Mouse (Mus musculus) liver, embryonic 16.5 days (tissue): Measurements from ENCODE around the gene Per1. TPM values are rescaled to one million over a fixed set of nuclear protein-coding genes. Genes with fewer than 3 reads are reported as not detected.

Experiments
- ATAC-seq: fragments of 200-750 bp; cut with Nextera tagmentation; 2 replicates; pipeline ENCODE4 v1.8.0; 2017; ENCODE audit warnings: low read depth, mild to moderate bottlenecking, moderate number of reproducible peaks, moderate library complexity
- H3K27ac ChIP-seq: fragments of 300-500 bp; sonication (generic); 2 replicates; pipeline ENCODE4 v1.5.1; 2014; ENCODE audit warnings: mild to moderate bottlenecking, low read length
- H3K27me3 ChIP-seq: fragments of 300-500 bp; sonication (generic); 2 replicates; pipeline ENCODE4 v1.6.1; 2014; ENCODE audit warnings: low read depth, low read length, mixed read lengths; ENCODE audit not compliant: control insufficient read depth, insufficient read depth
- H3K36me3 ChIP-seq: fragments of 300-500 bp; sonication (generic); 2 replicates; pipeline ENCODE4 v1.6.1; 2014; ENCODE audit warnings: mild to moderate bottlenecking; ENCODE audit not compliant: control insufficient read depth, insufficient read depth
- H3K4me1 ChIP-seq: fragments of 300-500 bp; sonication (generic); 2 replicates; pipeline ENCODE4 v1.6.1; 2014; ENCODE audit warnings: low read depth, low read length, mixed read lengths; ENCODE audit not compliant: control insufficient read depth
- H3K4me2 ChIP-seq: fragments of 300-500 bp; sonication (generic); 2 replicates; pipeline ENCODE4 v1.6.1; 2014; ENCODE audit warnings: low read depth, low read length, mixed read lengths
- H3K4me3 ChIP-seq: fragments of 300-500 bp; sonication (generic); 2 replicates; pipeline ENCODE4 v1.5.1; 2014; ENCODE audit warnings: low read depth, mild to moderate bottlenecking, low read length
- H3K9ac ChIP-seq: fragments of 300-500 bp; sonication (generic); 2 replicates; pipeline ENCODE4 v1.6.1; 2014; ENCODE audit warnings: low read depth, low read length
- H3K9me3 ChIP-seq: fragments of 300-500 bp; sonication (generic); replicated peaks from 2 replicates; pipeline ENCODE4 v1.6.1; 2016; ENCODE audit warnings: low read length; ENCODE audit not compliant: control insufficient read depth
- WGBS: fragments of 180-500 bp; shearing (Covaris S2); extraction: QIAGEN DNeasy Blood & Tissue Kit; methylation state at CpG from one replicate; pipeline ENCODE4 v1.1.7; 2014; ENCODE audit not compliant: insufficient replicate concordance; 5-methylcytosine and 5-hydroxymethylcytosine counted together
- polyA plus RNA-seq: library from polyadenylated mRNA; unstranded; fragments of >200 nt; fragmentation: Nextera tagmentation; extraction: Ambion mirVana; gene quantifications from 2 replicates; pipeline ENCODE4 v1.2.1, GENCODE M21; 2015

The Per1 gene
- polyA plus RNA-seq, 1 experiment from 2014 or later = 8.5 TPM

GRCm38 (mm10) chr11:69125919-69126705 lies 31.1 kb downstream of the Per1 start:
- Histone ChIP-seq H3K27me3 (peaks cover 20% of the 10 kb centered on the region), H3K9ac (peak overlapping the region; percentile 66), H3K27ac (no peak overlapping the region), H3K4me1 (peaks cover 34% of the 10 kb centered on the region), H3K4me2 (peak overlapping the region; percentile 90), H3K36me3 (no peaks in the 10 kb centered on the region), H3K9me3 (no peaks in the 10 kb centered on the region), H3K4me3 (peak overlapping the region; percentile 74)
- 14% methylated on average over 19 of the region's 20 CpGs for WGBS
- ATAC-seq = no peak

- peak overlapping the region; percentile 90 for H3K4me2 ChIP-seq
- H3K4me3 ChIP-seq = no peak overlapping the region
- H3K9ac ChIP-seq = no peak overlapping the region
- 61% methylated on average over 2 of the region's 2 CpGs for WGBS
- H3K27me3 ChIP-seq = peaks cover 14% of the 10 kb centered on the region
- H3K36me3 ChIP-seq = no peaks in the 10 kb centered on the region
- no peak for ATAC-seq
- H3K27ac ChIP-seq = no peak overlapping the region
- peaks cover 29% of the 10 kb centered on the region for H3K4me1 ChIP-seq
- no peaks in the 10 kb centered on the region for H3K9me3 ChIP-seq
Measured at GRCm38 (mm10) chr11:69126706-69127095, 31.7 kb downstream of the Per1 start.

GRCm38 (mm10) chr11:69128426-69129122 lies 33.6 kb downstream of the Per1 start:
- H3K4me2 ChIP-seq = no peak overlapping the region
- H3K36me3 ChIP-seq = no peaks in the 10 kb centered on the region
- peaks cover 14% of the 10 kb centered on the region for H3K4me1 ChIP-seq
- H3K27me3 ChIP-seq = no peaks in the 10 kb centered on the region; the same call in none of the 2 replicates
- H3K4me3 ChIP-seq = no peak overlapping the region
- H3K27ac ChIP-seq = no peak overlapping the region
- ATAC-seq = no peak
- H3K9ac ChIP-seq = no peak overlapping the region
- no peaks in the 10 kb centered on the region for H3K9me3 ChIP-seq
- 37% methylated on average over 8 of the region's 8 CpGs for WGBS

GRCm38 (mm10) chr11:69133566-69133922 lies 38.5 kb downstream of the Per1 start:
- Histone ChIP-seq H3K9ac (no peak overlapping the region), H3K4me1 (peaks cover 8% of the 10 kb centered on the region), H3K9me3 (no peaks in the 10 kb centered on the region), H3K4me3 (peak overlapping the region; percentile 48), H3K27ac (no peak overlapping the region), H3K4me2 (peak overlapping the region; percentile 68), H3K36me3 (no peaks in the 10 kb centered on the region), H3K27me3 (no peaks in the 10 kb centered on the region; the same call in none of the 2 replicates)
- ATAC-seq = peak; percentile 30; the same call in 1 of the 2 replicates
- 38% methylated on average over 5 of the region's 5 CpGs for WGBS

- Histone ChIP-seq H3K27ac (no peak overlapping the region), H3K27me3 (no peaks in the 10 kb centered on the region; the same call in 1 of the 2 replicates), H3K4me3 (peak overlapping the region; percentile 48), H3K36me3 (no peaks in the 10 kb centered on the region), H3K9ac (no peak overlapping the region; the same call in 1 of the 2 replicates), H3K9me3 (no peaks in the 10 kb centered on the region), H3K4me1 (peaks cover 8% of the 10 kb centered on the region), H3K4me2 (peak overlapping the region; percentile 68)
- ATAC-seq = peak; percentile 55
- 4% methylated on average over 34 of the region's 34 CpGs for WGBS
Measured at GRCm38 (mm10) chr11:69133923-69134621, 39.1 kb downstream of the Per1 start.

GRCm38 (mm10) chr11:69134622-69134968 lies 39.6 kb downstream of the Per1 start:
- WGBS = 44% methylated on average over 8 of the region's 8 CpGs
- H3K9me3 ChIP-seq = no peaks in the 10 kb centered on the region
- H3K27ac ChIP-seq = no peak overlapping the region
- H3K4me3 ChIP-seq = peak overlapping the region; percentile 48
- H3K4me2 ChIP-seq = peak overlapping the region; percentile 68
- H3K36me3 ChIP-seq = no peaks in the 10 kb centered on the region
- peaks cover 8% of the 10 kb centered on the region for H3K4me1 ChIP-seq
- peak; percentile 11; the same call in 1 of the 2 replicates for ATAC-seq
- no peaks in the 10 kb centered on the region; the same call in 1 of the 2 replicates for H3K27me3 ChIP-seq
- H3K9ac ChIP-seq = no peak overlapping the region; the same call in 1 of the 2 replicates

- WGBS = 62% methylated on average over 6 of the region's 6 CpGs
- no peak overlapping the region for H3K4me2 ChIP-seq
- ATAC-seq = no peak
- H3K4me1 ChIP-seq = peaks cover 8% of the 10 kb centered on the region
- H3K4me3 ChIP-seq = no peak overlapping the region
- no peaks in the 10 kb centered on the region for H3K9me3 ChIP-seq
- H3K36me3 ChIP-seq = no peaks in the 10 kb centered on the region
- no peak overlapping the region for H3K9ac ChIP-seq
- H3K27ac ChIP-seq = no peak overlapping the region
- H3K27me3 ChIP-seq = no peaks in the 10 kb centered on the region; the same call in 1 of the 2 replicates
Measured at GRCm38 (mm10) chr11:69135361-69135760, 40.3 kb downstream of the Per1 start.

GRCm38 (mm10) chr11:69147546-69147945 lies 52.5 kb downstream of the Per1 start:
- ATAC-seq = no peak
- no peaks in the 10 kb centered on the region for H3K9me3 ChIP-seq
- no peaks in the 10 kb centered on the region for H3K4me1 ChIP-seq
- H3K27me3 ChIP-seq = 0 out of 2 replicates have a peak, but pooled peaks cover 2% of the 10 kb centered on the region
- no peak overlapping the region for H3K9ac ChIP-seq
- no peak overlapping the region for H3K4me2 ChIP-seq
- H3K36me3 ChIP-seq = no peaks in the 10 kb centered on the region
- no peak overlapping the region for H3K4me3 ChIP-seq
- no peak overlapping the region for H3K27ac ChIP-seq
- 57% methylated on average over 7 of the region's 7 CpGs for WGBS
